Mouse (Mus musculus) ES-E14 (cell line): ENCODE measurements around the gene Cenpi. TPM values are rescaled to one million over a fixed set of nuclear protein-coding genes. Genes with fewer than 3 reads are reported as not detected.

Source experiments
- DNase-seq: peaks from one replicate; pipeline ENCODE4 v3.0.0-alpha.2; 2013; ENCODE audit warnings: low read depth, low spot score
- H3K27ac ChIP-seq: 2 replicates; pipeline ENCODE4 v1.5.1; 2012; ENCODE audit warnings: low read depth, mild to moderate bottlenecking, low read length, moderate library complexity, mixed read lengths; ENCODE audit not compliant: poor library complexity, insufficient read depth, severe bottlenecking
- H3K36me3 ChIP-seq: 2 replicates; pipeline ENCODE4 v1.6.1; 2012; ENCODE audit warnings: mild to moderate bottlenecking, low read length, moderate library complexity, mixed read lengths; ENCODE audit not compliant: control insufficient read depth, poor library complexity, insufficient read depth, severe bottlenecking
- H3K4me1 ChIP-seq, 2 experiments: fragments of 150-350 bp in 1 of 2; sonication (generic) in 1 of 2; 2 replicates each; pipeline ENCODE4 v1.6.1; 2012; ENCODE audit warnings: low read length in 2 of 2, mild to moderate bottlenecking in 1 of 2, mixed read lengths in 1 of 2; ENCODE audit not compliant: control insufficient read depth in 2 of 2, insufficient read depth in 2 of 2, poor library complexity in 1 of 2
- H3K4me3 ChIP-seq, 2 experiments: fragments of 150-350 bp in 1 of 2; sonication (generic) in 1 of 2; 2 replicates each; pipeline ENCODE4 v1.5.1; 2012; ENCODE audit warnings: low read length in 2 of 2, low read depth in 1 of 2, mild to moderate bottlenecking in 1 of 2, mixed read lengths in 1 of 2; ENCODE audit not compliant: insufficient read depth in 1 of 2, poor library complexity in 1 of 2, severe bottlenecking in 1 of 2
- H3K9ac ChIP-seq: 2 replicates; pipeline ENCODE4 v1.6.1; 2012; ENCODE audit warnings: low read depth, mild to moderate bottlenecking, low read length, mixed read lengths; ENCODE audit not compliant: poor library complexity, insufficient read depth, severe bottlenecking
- H3K9me3 ChIP-seq: fragments of 150-350 bp; sonication (generic); 2 replicates; pipeline ENCODE4 v1.6.1; 2012; ENCODE audit warnings: low read depth, mild to moderate bottlenecking, low read length; ENCODE audit not compliant: control insufficient read depth, insufficient read depth
- CHD2 ChIP-seq: IDR thresholded peaks from 2 replicates; pipeline ENCODE4 v1.6.1; 2014; ENCODE audit warnings: mild to moderate bottlenecking, low read depth, low read length, inconsistent platforms
- HCFC1 ChIP-seq: IDR thresholded peaks from 2 replicates; pipeline ENCODE4 v1.6.1; 2012; ENCODE audit warnings: low read length, inconsistent platforms, borderline replicate concordance; ENCODE audit not compliant: insufficient read depth
- MAFK ChIP-seq: IDR thresholded peaks from 2 replicates; pipeline ENCODE4 v1.6.1; 2014; ENCODE audit warnings: mild to moderate bottlenecking, low read depth, low read length, inconsistent platforms; ENCODE audit not compliant: insufficient read depth
- ZC3H11A ChIP-seq: IDR thresholded peaks from 2 replicates; pipeline ENCODE4 v1.6.1; 2012; ENCODE audit warnings: low read depth, mild to moderate bottlenecking, inconsistent platforms, low read length, borderline replicate concordance
- ZNF384 ChIP-seq: IDR thresholded peaks from 2 replicates; pipeline ENCODE4 v1.6.1; 2012; ENCODE audit warnings: low read depth, low read length, inconsistent platforms
- in situ Hi-C, 2 experiments: fragments of 600-800 bp; cut with MboI; formaldehyde crosslinking; loops; one replicate each; pipeline ENCODE4 v1.15.1; 2025; ENCODE audit warnings: low sequenced_read_pairs in 2 of 2, inconsistent platforms in 1 of 2; ENCODE audit not compliant: unreplicated experiment in 2 of 2
- total RNA-seq: library from RNA; depleted of rRNA; stranded (reverse); fragments of 300-350 nt; gene quantifications from 2 replicates; pipeline ENCODE4 v1.2.3, GENCODE M21; 2012

Cenpi gene
- total RNA-seq, 1 experiment = 18.8 TPM

- TF ChIP-seq MAFK (no peak), ZC3H11A (no peak), HCFC1 (no peak), CHD2 (no peak), ZNF384 (no peak)
- Histone ChIP-seq H3K36me3 (no peaks in the 10 kb centered on the region; the same call in 1 of the 2 replicates), H3K4me1 (no peaks in the 10 kb centered on the region), H3K27ac (no peak overlapping the region), H3K4me3 (no peak overlapping the region), H3K9me3 (no peaks in the 10 kb centered on the region), H3K9ac (no peak overlapping the region)
- no peak for DNase-seq
- in situ Hi-C loops = no loop called here
Observed at GRCm38 (mm10) chrX:134362156-134362555, 54.3 kb downstream of the Cenpi start.

DNA sequence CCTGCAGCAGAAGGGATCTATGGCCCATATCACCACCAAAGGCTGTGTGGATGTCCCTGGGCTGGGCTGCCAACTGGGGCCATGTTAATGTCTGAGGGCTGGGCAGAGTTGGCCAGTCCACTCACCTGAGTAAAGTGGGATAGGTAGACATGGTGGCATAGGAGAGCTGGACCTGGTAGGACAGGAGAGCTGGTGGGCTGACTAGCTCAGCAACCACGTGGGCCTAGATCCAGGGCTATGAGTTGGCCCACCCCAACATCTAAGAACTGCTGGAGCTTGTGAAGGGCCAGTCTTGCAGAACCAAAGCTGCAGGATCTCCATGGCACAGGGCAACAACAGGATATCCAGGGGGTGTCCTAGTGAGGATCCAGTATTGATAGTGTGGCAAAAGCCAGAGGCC lies 57.5 kb downstream of the Cenpi start:
- Histone ChIP-seq H3K36me3 (no peaks in the 10 kb centered on the region; the same call in 1 of the 2 replicates), H3K4me3 (no peak overlapping the region), H3K9me3 (no peaks in the 10 kb centered on the region), H3K4me1 (no peaks in the 10 kb centered on the region), H3K9ac (no peak overlapping the region), H3K27ac (no peak overlapping the region)
- TF ChIP-seq MAFK = no peak
- TF ChIP-seq ZNF384 = no peak
- no peak for TF ChIP-seq HCFC1
- no peak for TF ChIP-seq ZC3H11A
- TF ChIP-seq CHD2 = no peak
- no peak for DNase-seq
- in situ Hi-C loops = no loop called here

DNA sequence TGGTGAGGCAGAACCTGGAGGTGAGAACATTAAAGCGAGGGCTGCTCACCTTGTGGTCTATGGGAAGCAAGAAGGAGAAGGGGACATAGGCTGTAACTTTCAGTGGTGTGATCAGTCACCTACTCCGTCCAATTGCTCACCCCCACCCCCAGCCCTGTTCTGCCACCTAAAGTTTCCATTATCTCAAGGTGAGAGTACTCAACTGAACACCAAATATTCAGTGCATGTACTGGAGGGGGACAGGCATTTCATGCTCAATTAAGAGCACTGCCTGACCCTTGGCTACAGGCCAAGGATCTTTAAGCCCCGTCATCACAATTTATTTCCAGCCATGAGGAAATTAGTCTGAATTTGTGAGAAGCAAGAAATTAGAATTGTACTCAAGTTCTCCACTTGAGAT lies 58.7 kb downstream of the Cenpi start:
- TF ChIP-seq ZNF384 (no peak), HCFC1 (no peak), MAFK (no peak), ZC3H11A (no peak), CHD2 (no peak)
- no peak for DNase-seq
- no peaks in the 10 kb centered on the region for H3K4me1 ChIP-seq
- H3K9ac ChIP-seq = no peak overlapping the region
- H3K27ac ChIP-seq = no peak overlapping the region
- no peaks in the 10 kb centered on the region for H3K9me3 ChIP-seq
- no peaks in the 10 kb centered on the region; the same call in 1 of the 2 replicates for H3K36me3 ChIP-seq
- in situ Hi-C loops = no loop called here
- H3K4me3 ChIP-seq = no peak overlapping the region

DNA sequence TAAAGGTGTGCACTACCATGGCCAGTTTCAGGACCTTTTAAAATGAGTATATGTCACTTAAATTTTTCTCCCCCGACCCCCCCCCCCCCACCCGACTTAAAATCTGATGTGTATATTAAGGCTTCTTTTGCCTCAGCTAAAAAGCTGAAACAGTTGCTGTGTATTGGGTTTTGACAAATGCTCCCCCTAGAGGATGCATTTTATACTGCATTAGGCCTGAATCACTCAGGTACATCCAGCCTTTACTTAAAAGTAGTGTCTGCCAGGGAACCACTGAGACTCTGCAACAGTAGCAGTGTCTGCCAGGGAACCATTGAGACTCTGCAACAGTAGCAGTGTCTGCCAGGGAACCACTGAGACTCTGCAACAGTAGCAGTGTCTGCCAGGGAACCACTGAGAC lies 63.4 kb downstream of the Cenpi start:
- H3K9ac ChIP-seq = no peak overlapping the region
- no peak overlapping the region for H3K27ac ChIP-seq
- DNase-seq = peak; percentile 22
- TF ChIP-seq ZC3H11A (no peak), HCFC1 (no peak), MAFK (no peak), CHD2 (no peak), ZNF384 (no peak)
- H3K36me3 ChIP-seq = no peaks in the 10 kb centered on the region
- in situ Hi-C loops = no loop called here
- H3K4me1 ChIP-seq = no peaks in the 10 kb centered on the region
- H3K4me3 ChIP-seq = no peak overlapping the region
- H3K9me3 ChIP-seq = no peaks in the 10 kb centered on the region

DNA sequence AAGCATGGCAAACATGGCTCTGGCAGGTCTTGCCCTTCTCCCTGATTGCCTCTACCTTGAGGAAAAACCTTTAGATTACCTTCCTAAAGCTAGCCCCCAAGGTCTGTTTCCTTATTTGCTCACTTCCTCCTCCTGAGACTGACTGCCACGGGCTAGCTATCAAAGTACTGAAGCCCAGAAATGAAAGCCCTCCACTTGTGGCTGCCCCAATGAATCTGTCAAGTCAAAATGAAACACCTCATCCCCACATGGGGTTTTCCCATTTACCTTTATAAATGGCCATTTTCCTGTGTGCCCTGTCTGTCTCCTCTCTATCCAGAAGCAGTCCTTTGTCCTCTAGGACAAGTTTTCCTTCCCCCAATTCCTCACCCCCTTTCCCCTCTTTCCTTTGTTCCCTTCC lies 66.3 kb downstream of the Cenpi start:
- Histone ChIP-seq H3K9ac (no peak overlapping the region), H3K4me3 (no peak overlapping the region), H3K27ac (no peak overlapping the region), H3K4me1 (no peaks in the 10 kb centered on the region), H3K9me3 (no peaks in the 10 kb centered on the region), H3K36me3 (no peaks in the 10 kb centered on the region)
- DNase-seq = no peak
- TF ChIP-seq ZC3H11A (no peak), CHD2 (no peak)
- in situ Hi-C loops = no loop called here
